Mouse (Mus musculus) cortical plate, adult 2 months (tissue): ENCODE measurements around the gene Btbd35f12. TPM values are rescaled to one million over a fixed set of nuclear protein-coding genes. Genes with fewer than 3 reads are reported as not detected.
"Not testable (repeated sequence)": the region's sequence is repeated elsewhere in the genome, so short reads cannot be mapped to it uniquely, and the experiment has no call there.

Source experiments
- H3K27ac ChIP-seq: fragments of 200-500 bp; 2 replicates; pipeline ENCODE4 v1.5.1; 2012; ENCODE audit warnings: low read length, control low read depth, inconsistent platforms; ENCODE audit not compliant: insufficient read depth
- H3K4me1 ChIP-seq: fragments of 200-500 bp; 2 replicates; pipeline ENCODE4 v1.6.1; 2011; ENCODE audit warnings: low read length; ENCODE audit not compliant: control insufficient read depth, insufficient read depth
- H3K4me3 ChIP-seq: fragments of 200-500 bp; 2 replicates; pipeline ENCODE4 v1.5.1; 2011; ENCODE audit warnings: mild to moderate bottlenecking, low read length, control low read depth; ENCODE audit not compliant: insufficient read depth
- polyA plus RNA-seq: library from polyadenylated mRNA; depleted of rRNA; stranded (reverse); fragments of >200 nt; gene quantifications from 2 replicates; pipeline ENCODE4 v1.2.3, GENCODE M21; 2012; rRNA removed

Gene Btbd35f12
- not detected in 2 replicates for polyA plus RNA-seq

GRCm38 (mm10) chrX:33313079-33313478 is at the start of gene Btbd35f12:
TSS of gene Btbd35f12 (plus strand) at chrX:33313379.
- not testable (repeated sequence) for H3K4me3 ChIP-seq, H3K4me1 ChIP-seq, H3K27ac ChIP-seq

- not testable (repeated sequence) for H3K4me3 ChIP-seq, H3K27ac ChIP-seq, H3K4me1 ChIP-seq
Observed at GRCm38 (mm10) chrX:33353254-33353653, 40.1 kb downstream of the Btbd35f12 start.

Other genes starting within 250 kb of the Btbd35f12 start
- not detected in 2 replicates for gene Spin2-ps6, start 78.5 kb upstream of the Btbd35f12 start, polyA plus RNA-seq